Mouse (Mus musculus) MEL (cell line): ENCODE data around the gene C1galt1c1. TPM values are rescaled to one million over a fixed set of nuclear protein-coding genes. Genes with fewer than 3 reads are reported as not detected.
A peak's percentile ranks its signal among the peaks of the same experiment; 100 is the strongest.

Source experiments
- DNase-seq: peaks from one replicate; pipeline ENCODE4 v3.0.0; 2011; ENCODE audit warnings: low read depth, low spot score
- H3K27ac ChIP-seq: 2 replicates; pipeline ENCODE4 v1.5.1; 2012; ENCODE audit warnings: low read depth, mild to moderate bottlenecking, control low read depth, low read length, moderate library complexity; ENCODE audit not compliant: control insufficient read depth
- H3K27me3 ChIP-seq, 2 experiments: fragments of 150-350 bp in 1 of 2; sonication (generic) in 1 of 2; 2 replicates each; pipeline ENCODE4 v1.6.1; 2012; ENCODE audit warnings: low read length in 2 of 2, mild to moderate bottlenecking in 2 of 2, improper control_type of control experiment in 1 of 2, moderate library complexity in 1 of 2; ENCODE audit not compliant: insufficient read depth in 2 of 2, control insufficient read depth in 1 of 2
- H3K36me3 ChIP-seq, 2 experiments: 2 replicates each; pipeline ENCODE4 v1.6.1; 2012 to 2014; ENCODE audit warnings: low read length in 2 of 2, improper control_type of control experiment in 1 of 2, inconsistent platforms in 1 of 2, mild to moderate bottlenecking in 1 of 2; ENCODE audit not compliant: insufficient read depth in 2 of 2, control insufficient read depth in 1 of 2
- H3K4me1 ChIP-seq, 2 experiments: fragments of 150-350 bp in 1 of 2; sonication (generic) in 1 of 2; 2 replicates each; pipeline ENCODE4 v1.6.1; 2012; ENCODE audit warnings: low read length in 2 of 2, improper control_type of control experiment in 1 of 2, mild to moderate bottlenecking in 1 of 2; ENCODE audit not compliant: insufficient read depth in 2 of 2, control insufficient read depth in 1 of 2
- H3K4me3 ChIP-seq, 2 experiments: fragments of 150-350 bp in 1 of 2; sonication (generic) in 1 of 2; 2 replicates each; pipeline ENCODE4 v1.5.1; 2012; ENCODE audit warnings: low read depth in 2 of 2, low read length in 2 of 2, mild to moderate bottlenecking in 2 of 2, moderate library complexity in 2 of 2, control low read depth in 1 of 2, improper control_type of control experiment in 1 of 2; ENCODE audit not compliant: control insufficient read depth in 1 of 2, insufficient read depth in 1 of 2
- H3K79me2 ChIP-seq: 2 replicates; pipeline ENCODE4 v1.6.1; 2012; ENCODE audit warnings: mild to moderate bottlenecking, low read length, moderate library complexity; ENCODE audit not compliant: control insufficient read depth, poor library complexity, insufficient read depth
- H3K9ac ChIP-seq: 2 replicates; pipeline ENCODE4 v1.6.1; 2012; ENCODE audit warnings: low read depth, mild to moderate bottlenecking, control low read depth, low read length, moderate library complexity; ENCODE audit not compliant: control insufficient read depth, poor library complexity, severe bottlenecking
- H3K9me3 ChIP-seq: fragments of 150-350 bp; sonication (generic); replicated peaks from 2 replicates; pipeline ENCODE4 v1.6.1; 2012; ENCODE audit warnings: mild to moderate bottlenecking, low read length, improper control_type of control experiment, moderate library complexity; ENCODE audit not compliant: insufficient read depth
- ELF1 ChIP-seq: IDR thresholded peaks from 2 replicates; pipeline ENCODE4 v1.6.1; 2014; ENCODE audit warnings: low read depth, mild to moderate bottlenecking, inconsistent platforms, low read length, improper control_type of control experiment, moderate library complexity
- EP300 ChIP-seq, 2 experiments: IDR thresholded peaks; 2 replicates each; pipeline ENCODE4 v1.6.1; 2011; ENCODE audit warnings: improper control_type of control experiment in 2 of 2, low read length in 2 of 2, low read depth in 1 of 2, mild to moderate bottlenecking in 1 of 2
- ETS1 ChIP-seq: IDR thresholded peaks from 2 replicates; pipeline ENCODE4 v1.6.1; 2012; ENCODE audit warnings: low read depth, mild to moderate bottlenecking, inconsistent platforms, low read length, improper control_type of control experiment, moderate library complexity
- GABPA ChIP-seq: IDR thresholded peaks from 2 replicates; pipeline ENCODE4 v1.6.1; 2012; ENCODE audit warnings: low read depth, mild to moderate bottlenecking, inconsistent platforms, low read length, improper control_type of control experiment, moderate library complexity
- GATA1 ChIP-seq: IDR thresholded peaks from 2 replicates; pipeline ENCODE4 v1.6.1; 2011; ENCODE audit warnings: low read depth, low read length, improper control_type of control experiment
- HCFC1 ChIP-seq: IDR thresholded peaks from 2 replicates; pipeline ENCODE4 v1.6.1; 2012; ENCODE audit warnings: low read depth, mild to moderate bottlenecking, inconsistent platforms, low read length, improper control_type of control experiment, moderate library complexity
- JUND ChIP-seq: IDR thresholded peaks from 2 replicates; pipeline ENCODE4 v1.6.1; 2011; ENCODE audit warnings: low read depth, mild to moderate bottlenecking, improper control_type of control experiment, low read length
- MAFK ChIP-seq: IDR thresholded peaks from 2 replicates; pipeline ENCODE4 v1.6.1; 2011; ENCODE audit warnings: low read depth, mild to moderate bottlenecking, low read length, improper control_type of control experiment, borderline replicate concordance
- MAX ChIP-seq: IDR thresholded peaks from 2 replicates; pipeline ENCODE4 v1.6.1; 2011; ENCODE audit warnings: low read length, improper control_type of control experiment
- MYC ChIP-seq: IDR thresholded peaks from 2 replicates; pipeline ENCODE4 v1.6.1; 2011; ENCODE audit warnings: low read depth, mild to moderate bottlenecking, low read length, improper control_type of control experiment, moderate library complexity
- SIN3A ChIP-seq: IDR thresholded peaks from 2 replicates; pipeline ENCODE4 v1.6.1; 2012; ENCODE audit warnings: low read length, improper control_type of control experiment, inconsistent platforms
- TBP ChIP-seq: IDR thresholded peaks from 2 replicates; pipeline ENCODE4 v1.8.0; 2011; ENCODE audit warnings: low read depth, low read length, improper control_type of control experiment
- TCF12 ChIP-seq: IDR thresholded peaks from 2 replicates; pipeline ENCODE4 v1.6.1; 2014; ENCODE audit warnings: low read depth, mild to moderate bottlenecking, inconsistent platforms, low read length, improper control_type of control experiment, moderate library complexity
- polyA plus RNA-seq, 2 experiments: library from polyadenylated mRNA; stranded (reverse) in 1 of 2; unstranded in 1 of 2; fragments of >175 nt in 1 of 2; fragments of >200 nt in 1 of 2; gene quantifications; 2 replicates each; pipeline versions ENCODE4 v1.2.1 to v1.2.4; 2012; ENCODE audit warnings: low replicate concordance in 2 of 2, low read depth in 1 of 2; ENCODE audit not compliant: insufficient read length in 2 of 2, insufficient read depth in 1 of 2, missing spikeins in 1 of 2
- total RNA-seq: library from RNA; depleted of rRNA; stranded (reverse); fragments of 300-350 nt; gene quantifications from 2 replicates; pipeline ENCODE4 v1.2.3, GENCODE M21; 2012; rRNA removed

C1galt1c1 gene
- total and polyA plus RNA-seq, 3 experiments, result 8.0 to 11.0 TPM; not detected in 1

- Histone ChIP-seq H3K9ac (no peak overlapping the region), H3K36me3 (peaks cover 0 to 38% of the 10 kb centered on the region in 2 experiments; a peak in 2 of 4 replicates), H3K27me3 (no peaks in the 10 kb centered on the region), H3K9me3 (no peaks in the 10 kb centered on the region), H3K4me3 (peak overlapping the region in 1 of 2 experiments; percentile 31; a peak in 2 of 4 replicates), H3K4me1 (peaks cover 9 to 16% of the 10 kb centered on the region in 2 experiments), H3K79me2 (no peaks in the 10 kb centered on the region), H3K27ac (peak overlapping the region; percentile 79)
- DNase-seq, result peak; percentile 64
- TF ChIP-seq EP300 (IDR thresholded peaks at IDR 0.05; ENCODE audit: low read depth in 1 of 2, low read length in 2 of 2), result peak; percentile 50 to 66
- TF ChIP-seq MAFK, result no peak
- 0 out of 2 replicates have a peak, but pooled peaks have one; percentile 10 for TF ChIP-seq JUND
- TF ChIP-seq HCFC1, result peak; percentile 40; the same call in 1 of the 2 replicates
- 0 out of 2 replicates have a peak, but pooled peaks have one; percentile 16 for TF ChIP-seq MYC
- TF ChIP-seq ELF1, result peak; percentile 46; the same call in 1 of the 2 replicates
- peak; percentile 68 for TF ChIP-seq GATA1
- TF ChIP-seq TBP, result no peak
- TF ChIP-seq SIN3A, result peak; percentile 57
- TF ChIP-seq ETS1, result peak; percentile 22
- 0 out of 2 replicates have a peak, but pooled peaks have one; percentile 39 for TF ChIP-seq TCF12
- no peak for TF ChIP-seq GABPA
- 0 out of 2 replicates have a peak, but pooled peaks have one; percentile 18 for TF ChIP-seq MAX
Observed at GRCm38 (mm10) chrX:38581140-38581539, 53.7 kb downstream of the C1galt1c1 start.

Other genes with a start within 250 kb of the C1galt1c1 start
- gene Lamp2, start 178.6 kb downstream of the C1galt1c1 start, total RNA-seq, result 20.6 and 23.1 TPM in 2 replicates
- gene Lamp2, start 178.6 kb downstream of the C1galt1c1 start, polyA plus RNA-seq, result 10 to 100 TPM; 28.9 to 80.5 TPM
- gene Cul4b, start 58.9 kb downstream of the C1galt1c1 start, total RNA-seq, result 19.0 and 22.7 TPM in 2 replicates
- gene Cul4b, start 58.9 kb downstream of the C1galt1c1 start, polyA plus RNA-seq, result 10 to 100 TPM in 1 of 2 experiments, not detected in 1; 28.2 TPM
- gene Mcts1, start 34.5 kb downstream of the C1galt1c1 start, total RNA-seq, result 37.0 and 39.3 TPM in 2 replicates
- 10 to 100 TPM in 1 of 2 experiments, not detected in 1; 27.3 TPM for gene Mcts1, start 34.5 kb downstream of the C1galt1c1 start, polyA plus RNA-seq
- not detected in 2 replicates for gene 6030498E09Rik, start 137.6 kb upstream of the C1galt1c1 start, total RNA-seq
- not detected for gene 6030498E09Rik, start 137.6 kb upstream of the C1galt1c1 start, polyA plus RNA-seq